Mouse (Mus musculus): Measurements from ENCODE around the gene Simc1. TPM values are rescaled to one million over a fixed set of nuclear protein-coding genes. Genes with fewer than 3 reads are reported as not detected.

Gene Simc1
- polyA plus RNA-seq, 1 experiment from 2014 or later: 1.5 TPM

- ATAC-seq (ENCODE audit: low read depth): no peak
- Histone ChIP-seq H3K27ac (ENCODE audit: low read length) (no peak overlapping the region), H3K9me3 (replicated peaks; ENCODE audit: control insufficient read depth, low read length) (no peaks in the 10 kb centered on the region), H3K4me2 (ENCODE audit: low read depth, low read length) (no peak overlapping the region), H3K36me3 (ENCODE audit: control insufficient read depth, insufficient read depth) (peaks cover 24% of the 10 kb centered on the region), H3K4me1 (ENCODE audit: control insufficient read depth, low read depth, low read length) (peaks cover 13% of the 10 kb centered on the region), H3K27me3 (ENCODE audit: control insufficient read depth, insufficient read depth, low read depth, low read length) (no peaks in the 10 kb centered on the region), H3K4me3 (ENCODE audit: low read depth, low read length) (no peak overlapping the region), H3K9ac (ENCODE audit: low read depth, low read length) (no peak overlapping the region)
- whole genome bisulfite sequencing (ENCODE audit: insufficient replicate concordance): 87% methylated on average over 7 of the region's 7 CpGs
Measured at GRCm38 (mm10) chr13:54560608-54561007, 57.0 kb downstream of the Simc1 start.

GRCm38 (mm10) chr13:54562562-54562961 lies 59.0 kb downstream of the Simc1 start:
- 67% methylated on average over 7 of the region's 7 CpGs for WGBS (ENCODE audit: insufficient replicate concordance)
- Histone ChIP-seq H3K4me1 (ENCODE audit: control insufficient read depth, low read depth, low read length) (peaks cover 16% of the 10 kb centered on the region), H3K9me3 (replicated peaks; ENCODE audit: control insufficient read depth, low read length) (no peaks in the 10 kb centered on the region), H3K36me3 (ENCODE audit: control insufficient read depth, insufficient read depth) (peaks cover 21% of the 10 kb centered on the region), H3K9ac (ENCODE audit: low read depth, low read length) (no peak overlapping the region), H3K4me2 (ENCODE audit: low read depth, low read length) (no peak overlapping the region), H3K27ac (ENCODE audit: low read length) (no peak overlapping the region), H3K4me3 (ENCODE audit: low read depth, low read length) (no peak overlapping the region), H3K27me3 (ENCODE audit: control insufficient read depth, insufficient read depth, low read depth, low read length) (no peaks in the 10 kb centered on the region)
- no peak for ATAC-seq (ENCODE audit: low read depth)

DNA sequence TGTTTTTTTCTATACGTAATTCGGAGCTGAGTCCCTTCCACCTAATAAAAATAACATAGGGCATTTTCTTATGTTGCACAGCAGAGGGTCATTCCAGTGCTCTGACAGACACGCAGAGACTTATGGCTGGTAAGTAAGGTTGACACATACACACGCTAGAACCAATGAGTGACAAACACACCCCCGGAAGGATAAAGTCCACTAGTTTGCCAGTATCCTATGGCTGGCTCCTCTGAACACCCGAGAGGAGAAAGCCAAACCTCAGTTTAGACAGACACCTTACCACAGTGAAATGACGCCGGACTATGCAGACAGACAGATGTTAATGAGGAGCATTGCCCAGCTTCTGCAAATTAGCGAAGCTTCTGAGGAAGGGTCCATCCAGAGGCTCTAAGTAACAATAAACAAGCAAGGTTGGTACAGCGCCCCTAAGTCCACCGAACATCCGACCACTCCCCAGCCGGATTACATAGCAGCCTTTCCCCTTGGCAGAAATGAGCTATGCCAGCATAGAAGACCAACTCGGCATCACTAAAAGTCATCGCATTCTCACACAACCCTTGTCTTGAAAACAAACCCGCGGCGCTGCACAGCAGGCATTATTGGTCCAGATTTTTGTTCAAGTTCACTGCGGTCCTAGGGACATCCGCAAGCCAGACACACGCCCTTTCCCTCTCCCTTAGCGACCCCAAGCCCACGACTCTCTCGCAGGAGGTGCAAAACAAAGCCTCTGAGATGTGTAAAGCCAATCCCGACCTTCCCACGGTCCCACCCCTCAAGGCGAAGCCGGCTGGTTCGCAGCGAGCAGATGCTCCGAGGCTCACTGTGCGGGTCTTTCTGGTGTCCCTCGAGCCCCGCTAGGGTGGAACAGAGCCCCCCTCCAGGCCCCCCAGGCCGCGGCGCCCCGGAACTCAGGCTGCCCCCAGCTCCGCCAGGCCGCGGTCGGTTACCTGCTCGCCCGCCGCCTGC lies 60.9 kb downstream of the Simc1 start:
- H3K9ac ChIP-seq (ENCODE audit: low read depth, low read length): peak overlapping the region; percentile 99
- H3K4me3 ChIP-seq (ENCODE audit: low read depth, low read length): peak overlapping the region; percentile 95
- H3K36me3 ChIP-seq (ENCODE audit: control insufficient read depth, insufficient read depth): peaks cover 15% of the 10 kb centered on the region
- peak; percentile 49 for ATAC-seq (ENCODE audit: low read depth)
- no peaks in the 10 kb centered on the region for H3K9me3 ChIP-seq (replicated peaks; ENCODE audit: control insufficient read depth, low read length)
- H3K4me1 ChIP-seq (ENCODE audit: control insufficient read depth, low read depth, low read length): peaks cover 16% of the 10 kb centered on the region
- H3K27me3 ChIP-seq (ENCODE audit: control insufficient read depth, insufficient read depth, low read depth, low read length): no peaks in the 10 kb centered on the region
- peak overlapping the region; percentile 92 for H3K4me2 ChIP-seq (ENCODE audit: low read depth, low read length)
- whole genome bisulfite sequencing (ENCODE audit: insufficient replicate concordance): 9% methylated on average over 45 of the region's 45 CpGs
- H3K27ac ChIP-seq (ENCODE audit: low read length): peak overlapping the region; percentile 77

DNA sequence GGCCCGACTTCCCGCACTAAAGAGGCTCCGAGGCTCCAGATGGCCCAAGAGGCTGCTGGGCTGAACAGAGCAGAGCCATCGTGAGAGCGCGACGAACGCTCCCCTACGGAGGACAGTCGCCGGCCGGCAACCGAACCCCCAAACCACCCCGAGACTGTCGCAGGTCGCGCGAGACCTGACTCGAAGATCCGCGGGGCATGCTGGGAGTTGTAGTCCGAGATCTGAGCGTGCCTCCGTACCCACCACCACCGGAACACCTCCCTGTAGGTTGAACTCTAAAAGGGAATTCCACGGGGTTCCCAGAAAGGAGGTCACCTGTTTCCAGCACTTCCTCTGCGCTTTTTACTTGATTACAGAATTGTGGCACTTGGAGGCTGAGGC lies 61.6 kb downstream of the Simc1 start, which contains the start of gene 4833439L19Rik:
TSS of gene 4833439L19Rik (minus strand) at position 235 of the 381 bp plus-strand sequence.
- peaks cover 9% of the 10 kb centered on the region for H3K36me3 ChIP-seq (ENCODE audit: control insufficient read depth, insufficient read depth)
- peak within 1 kb of the TSS; percentile 92 for H3K4me2 ChIP-seq (ENCODE audit: low read depth, low read length)
- H3K4me3 ChIP-seq (ENCODE audit: low read depth, low read length): peak within 1 kb of the TSS; percentile 95
- peak; percentile 95 for ATAC-seq (ENCODE audit: low read depth)
- no peaks in the 10 kb centered on the region for H3K27me3 ChIP-seq (ENCODE audit: control insufficient read depth, insufficient read depth, low read depth, low read length)
- peak within 1 kb of the TSS; percentile 77 for H3K27ac ChIP-seq (ENCODE audit: low read length)
- WGBS (ENCODE audit: insufficient replicate concordance): 0% methylated on average over 27 of the region's 27 CpGs
- H3K4me1 ChIP-seq (ENCODE audit: control insufficient read depth, low read depth, low read length): peaks cover 16% of the 10 kb centered on the region
- no peaks in the 10 kb centered on the region for H3K9me3 ChIP-seq (replicated peaks; ENCODE audit: control insufficient read depth, low read length)
- peak within 1 kb of the TSS; percentile 99 for H3K9ac ChIP-seq (ENCODE audit: low read depth, low read length)

DNA sequence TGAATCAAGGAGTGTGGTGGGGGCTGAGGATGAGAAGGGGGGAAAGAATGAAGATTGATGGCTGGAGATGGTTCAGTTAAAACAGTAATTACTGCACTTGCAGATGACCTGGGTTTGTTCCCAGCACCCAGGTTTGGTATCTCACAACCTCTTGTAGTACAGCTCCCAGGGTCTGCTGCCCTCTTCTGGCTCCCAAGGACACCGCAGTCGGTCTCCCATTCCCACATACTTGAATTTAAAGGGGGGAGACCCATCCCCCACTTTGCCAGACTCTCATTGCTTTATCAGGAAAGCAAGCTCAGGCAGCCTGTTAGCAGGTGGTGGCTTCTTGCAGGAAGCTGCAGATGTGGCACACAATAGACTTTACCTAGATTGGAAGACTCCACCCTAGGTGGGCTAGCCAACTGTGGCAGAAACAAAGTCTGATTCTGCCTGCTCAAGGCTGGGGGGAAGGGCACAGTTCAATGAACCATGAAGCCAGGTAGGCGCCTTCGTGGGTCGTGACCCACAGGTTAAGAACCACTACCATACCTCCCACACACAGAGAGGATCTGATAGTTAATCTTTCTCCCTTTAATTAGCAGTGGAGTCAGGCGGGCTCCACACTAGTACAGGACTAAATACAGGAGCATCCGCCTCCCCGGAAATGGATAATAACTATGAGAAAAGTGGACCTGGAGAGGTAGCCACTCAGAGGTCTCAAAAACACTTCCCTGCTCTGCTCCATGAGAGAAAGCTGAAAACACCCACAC lies 62.2 kb downstream of the Simc1 start:
- Histone ChIP-seq H3K4me2 (ENCODE audit: low read depth, low read length) (peak overlapping the region; percentile 92), H3K27ac (ENCODE audit: low read length) (peak overlapping the region; percentile 76), H3K36me3 (ENCODE audit: control insufficient read depth, insufficient read depth) (peaks cover 7% of the 10 kb centered on the region), H3K9ac (ENCODE audit: low read depth, low read length) (peak overlapping the region; percentile 99), H3K4me3 (ENCODE audit: low read depth, low read length) (peak overlapping the region; percentile 95), H3K4me1 (ENCODE audit: control insufficient read depth, low read depth, low read length) (peaks cover 16% of the 10 kb centered on the region), H3K27me3 (ENCODE audit: control insufficient read depth, insufficient read depth, low read depth, low read length) (no peaks in the 10 kb centered on the region), H3K9me3 (replicated peaks; ENCODE audit: control insufficient read depth, low read length) (no peaks in the 10 kb centered on the region)
- ATAC-seq (ENCODE audit: low read depth): peak; percentile 44
- 36% methylated on average over 8 of the region's 8 CpGs for WGBS (ENCODE audit: insufficient replicate concordance)

DNA sequence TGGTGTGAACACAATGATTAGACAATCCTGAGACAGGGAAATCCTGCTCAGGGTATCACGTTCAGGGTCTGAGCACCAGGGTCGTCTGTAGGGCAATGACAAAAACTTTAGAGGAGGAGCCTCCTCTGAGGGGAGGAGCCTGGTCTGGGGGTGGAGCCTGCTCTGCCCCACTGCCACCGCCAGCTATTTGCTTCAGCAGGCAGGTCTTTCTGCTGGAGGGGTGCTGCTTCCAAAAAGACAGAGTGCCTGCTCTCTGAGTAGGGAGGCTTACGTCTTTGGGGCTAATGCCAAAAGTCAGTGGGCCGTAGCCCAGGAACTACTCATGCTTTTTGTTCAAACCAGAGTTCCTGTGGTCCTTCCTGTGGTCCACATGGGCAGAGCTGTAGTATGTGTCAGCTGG lies 64.8 kb downstream of the Simc1 start:
- Histone ChIP-seq H3K27ac (ENCODE audit: low read length) (no peak overlapping the region), H3K9ac (ENCODE audit: low read depth, low read length) (no peak overlapping the region), H3K9me3 (replicated peaks; ENCODE audit: control insufficient read depth, low read length) (no peaks in the 10 kb centered on the region), H3K4me3 (ENCODE audit: low read depth, low read length) (no peak overlapping the region), H3K4me2 (ENCODE audit: low read depth, low read length) (no peak overlapping the region), H3K4me1 (ENCODE audit: control insufficient read depth, low read depth, low read length) (peaks cover 16% of the 10 kb centered on the region), H3K36me3 (ENCODE audit: control insufficient read depth, insufficient read depth) (no peaks in the 10 kb centered on the region), H3K27me3 (ENCODE audit: control insufficient read depth, insufficient read depth, low read depth, low read length) (no peaks in the 10 kb centered on the region)
- ATAC-seq (ENCODE audit: low read depth): no peak
- WGBS (ENCODE audit: insufficient replicate concordance): 30% methylated on average over 5 of the region's 5 CpGs

DNA sequence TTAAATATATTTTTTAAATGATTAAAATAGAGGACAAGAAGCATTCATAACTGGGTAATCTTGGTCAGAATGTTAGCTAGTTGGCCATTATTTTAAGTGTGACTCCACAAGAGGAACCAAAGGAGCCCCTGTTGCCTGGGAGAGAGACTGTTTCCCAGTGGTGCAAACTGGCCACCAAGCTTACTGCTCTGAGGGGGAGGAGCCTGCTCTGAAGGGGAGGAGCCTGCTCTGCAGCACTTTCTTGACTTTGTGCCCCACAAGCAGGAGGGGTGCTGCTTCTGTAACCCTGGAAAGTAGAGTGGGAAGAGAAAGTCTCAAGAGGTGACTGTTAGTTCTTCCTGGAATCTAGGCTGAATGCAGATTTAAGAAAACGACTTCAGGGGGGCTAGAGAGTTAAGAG lies 65.7 kb downstream of the Simc1 start:
- WGBS (ENCODE audit: insufficient replicate concordance): 56% methylated on average over 1 of the region's 1 CpGs
- Histone ChIP-seq H3K36me3 (ENCODE audit: control insufficient read depth, insufficient read depth) (no peaks in the 10 kb centered on the region), H3K4me2 (ENCODE audit: low read depth, low read length) (no peak overlapping the region), H3K27me3 (ENCODE audit: control insufficient read depth, insufficient read depth, low read depth, low read length) (no peaks in the 10 kb centered on the region), H3K4me1 (ENCODE audit: control insufficient read depth, low read depth, low read length) (peaks cover 14% of the 10 kb centered on the region), H3K27ac (ENCODE audit: low read length) (no peak overlapping the region), H3K9me3 (replicated peaks; ENCODE audit: control insufficient read depth, low read length) (no peaks in the 10 kb centered on the region), H3K4me3 (ENCODE audit: low read depth, low read length) (no peak overlapping the region), H3K9ac (ENCODE audit: low read depth, low read length) (no peak overlapping the region)
- no peak for ATAC-seq (ENCODE audit: low read depth)

GRCm38 (mm10) chr13:54570736-54571135 lies 67.2 kb downstream of the Simc1 start:
- 60% methylated on average over 4 of the region's 4 CpGs for WGBS (ENCODE audit: insufficient replicate concordance)
- no peak overlapping the region for H3K27ac ChIP-seq (ENCODE audit: low read length)
- ATAC-seq (ENCODE audit: low read depth): no peak
- H3K9ac ChIP-seq (ENCODE audit: low read depth, low read length): no peak overlapping the region
- H3K4me3 ChIP-seq (ENCODE audit: low read depth, low read length): no peak overlapping the region
- peaks cover 12% of the 10 kb centered on the region for H3K4me1 ChIP-seq (ENCODE audit: control insufficient read depth, low read depth, low read length)
- H3K27me3 ChIP-seq (ENCODE audit: control insufficient read depth, insufficient read depth, low read depth, low read length): no peaks in the 10 kb centered on the region
- no peaks in the 10 kb centered on the region for H3K36me3 ChIP-seq (ENCODE audit: control insufficient read depth, insufficient read depth)
- H3K9me3 ChIP-seq (replicated peaks; ENCODE audit: control insufficient read depth, low read length): no peaks in the 10 kb centered on the region
- no peak overlapping the region for H3K4me2 ChIP-seq (ENCODE audit: low read depth, low read length)

GRCm38 (mm10) chr13:54571637-54572036 lies 68.1 kb downstream of the Simc1 start:
- Histone ChIP-seq H3K36me3 (ENCODE audit: control insufficient read depth, insufficient read depth) (no peaks in the 10 kb centered on the region), H3K9me3 (replicated peaks; ENCODE audit: control insufficient read depth, low read length) (no peaks in the 10 kb centered on the region), H3K27ac (ENCODE audit: low read length) (no peak overlapping the region), H3K4me2 (ENCODE audit: low read depth, low read length) (no peak overlapping the region), H3K9ac (ENCODE audit: low read depth, low read length) (no peak overlapping the region), H3K4me3 (ENCODE audit: low read depth, low read length) (no peak overlapping the region), H3K27me3 (ENCODE audit: control insufficient read depth, insufficient read depth, low read depth, low read length) (no peaks in the 10 kb centered on the region), H3K4me1 (ENCODE audit: control insufficient read depth, low read depth, low read length) (peaks cover 12% of the 10 kb centered on the region)
- no peak for ATAC-seq (ENCODE audit: low read depth)
- 47% methylated on average over 2 of the region's 2 CpGs for WGBS (ENCODE audit: insufficient replicate concordance)
